Mouse (Mus musculus): ENCODE measurements at regions not wholly inside any gene's neighbourhood (a gene's known extent, or its start where the extent isn't known, plus 50 kb on each side); places are given as distances from the start of the nearest gene placed in this dataset.
A peak's percentile ranks its signal among the peaks of the same experiment; 100 is the strongest.

DNA sequence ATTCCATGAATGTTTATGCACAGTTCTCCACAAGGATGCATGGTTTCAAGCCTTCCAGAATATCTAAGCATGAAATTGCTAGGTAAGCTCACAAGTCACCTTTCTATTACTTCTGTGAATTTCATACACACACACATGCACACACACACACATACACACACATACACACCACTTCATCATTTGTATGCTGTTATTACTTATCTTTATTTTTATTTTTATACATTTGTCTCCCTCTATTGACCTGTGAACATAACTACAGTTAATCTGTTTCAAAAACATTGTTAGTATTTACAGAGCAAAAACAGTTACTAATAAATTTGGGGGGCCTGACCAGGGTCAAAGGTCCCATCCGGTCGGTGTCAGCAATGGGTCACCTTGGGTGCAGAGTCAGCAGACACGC lies 212.6 kb upstream of the Depdc1a start:
- DNase-seq (ENCODE audit: low spot score in 2 of 2) = no peak

DNA sequence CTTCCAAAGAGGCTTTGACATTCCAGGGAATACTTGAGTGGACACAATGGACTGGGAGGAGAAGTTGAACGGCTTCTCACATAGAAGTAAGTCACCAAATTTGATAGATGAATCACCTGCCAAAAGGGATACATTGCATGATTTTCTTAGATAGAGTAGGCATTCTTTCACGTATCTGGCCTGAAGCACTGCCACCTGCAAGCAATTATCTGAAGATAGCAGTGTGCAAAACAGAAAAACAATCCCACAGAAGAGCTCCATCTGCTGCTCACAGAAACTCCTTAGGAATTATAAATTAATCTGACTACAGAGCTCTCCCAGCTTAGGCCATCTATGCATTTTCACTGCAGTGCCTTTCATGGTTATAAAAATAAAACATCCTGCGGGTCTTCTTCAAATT lies 177.8 kb upstream of the Depdc1a start:
- peak in 1 of 2 experiments; percentile 4 for DNase-seq (ENCODE audit: low spot score in 2 of 2)

DNA sequence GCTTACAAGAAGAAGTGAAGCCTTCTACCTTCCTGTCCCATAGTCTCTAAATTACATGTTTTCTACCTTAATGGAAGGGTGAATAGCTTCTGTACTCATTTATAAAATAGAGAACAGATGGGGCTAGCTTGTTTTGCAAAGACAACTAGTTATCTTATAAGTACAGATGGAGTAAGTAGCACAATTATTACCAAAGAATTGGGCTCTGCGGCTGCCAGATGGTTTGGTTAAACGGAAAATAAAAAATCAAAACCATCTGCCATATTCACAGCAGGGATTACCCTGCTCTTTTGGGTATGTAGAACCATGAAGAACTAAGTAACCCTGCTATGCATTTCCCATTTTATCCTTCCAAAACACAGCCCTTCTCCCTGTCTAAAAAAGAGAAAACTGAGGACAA lies 147.2 kb upstream of the Depdc1a start:
- peak; percentile 22 to 30 for DNase-seq (ENCODE audit: low spot score in 2 of 2)

DNA sequence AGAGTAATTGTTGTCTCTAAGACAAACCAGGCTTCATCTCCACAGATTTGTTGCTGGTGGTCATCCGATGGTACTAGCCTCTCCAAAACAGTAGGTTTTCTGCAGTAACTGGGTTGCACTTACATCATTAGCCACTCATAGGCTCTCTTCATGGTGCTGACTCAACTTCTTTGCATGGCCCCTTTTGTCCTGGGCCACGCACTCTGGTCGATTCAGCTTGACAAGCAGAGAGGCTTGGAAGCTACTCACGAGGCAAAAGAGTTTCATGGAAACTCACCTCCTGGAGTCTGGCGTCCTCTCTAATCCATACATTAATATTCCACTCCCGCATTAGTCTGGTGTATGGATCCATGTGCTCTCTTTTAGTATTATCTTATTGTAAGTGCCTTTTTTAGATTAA lies 141.5 kb upstream of the Depdc1a start:
- DNase-seq (ENCODE audit: low spot score in 2 of 2) = no peak

DNA sequence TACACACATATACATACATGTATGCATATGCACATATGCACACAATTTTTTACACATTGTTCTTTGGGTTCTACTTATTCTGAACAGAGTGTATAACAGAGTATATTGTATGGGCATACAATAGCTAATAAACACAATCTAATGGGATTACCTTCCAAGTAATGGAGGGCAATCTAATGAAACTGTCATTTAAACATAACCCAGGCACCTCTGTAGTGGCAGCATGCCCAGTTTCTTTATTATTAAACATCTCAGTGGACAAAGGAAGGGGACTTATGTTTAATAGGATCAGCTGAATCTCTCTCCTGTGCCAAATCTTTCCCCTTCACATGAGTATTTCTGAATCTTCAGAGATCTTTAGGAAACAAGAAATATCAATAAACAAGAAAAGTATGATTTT lies 122.1 kb upstream of the Depdc1a start:
- no peak for DNase-seq (ENCODE audit: low spot score in 2 of 2)
